Mouse (Mus musculus) small intestine, adult 2 months (tissue): ENCODE data around the gene Ascc3. TPM values are rescaled to one million over a fixed set of nuclear protein-coding genes. Genes with fewer than 3 reads are reported as not detected.

ENCODE experiments used
- H3K27ac ChIP-seq: fragments of 200-500 bp; 2 replicates; pipeline ENCODE4 v1.5.1; 2012; ENCODE audit warnings: low read depth, low read length, control low read depth, inconsistent platforms; ENCODE audit not compliant: insufficient read depth
- H3K27me3 ChIP-seq: fragments of 200-500 bp; 2 replicates; pipeline ENCODE4 v1.6.1; 2012; ENCODE audit warnings: mild to moderate bottlenecking, moderate library complexity, low read length, inconsistent platforms; ENCODE audit not compliant: control insufficient read depth, insufficient read depth
- H3K36me3 ChIP-seq: fragments of 200-500 bp; 2 replicates; pipeline ENCODE4 v1.6.1; 2012; ENCODE audit warnings: mild to moderate bottlenecking, low read length, control low read depth, inconsistent platforms; ENCODE audit not compliant: control insufficient read depth, insufficient read depth
- H3K4me1 ChIP-seq: fragments of 200-500 bp; 2 replicates; pipeline ENCODE4 v1.6.1; 2012; ENCODE audit warnings: low read length, inconsistent platforms, mixed read lengths; ENCODE audit not compliant: control insufficient read depth, insufficient read depth, insufficient read length
- H3K4me3 ChIP-seq: fragments of 200-500 bp; 2 replicates; pipeline ENCODE4 v1.5.1; 2012; ENCODE audit warnings: low read depth, mild to moderate bottlenecking, control low read depth, inconsistent platforms, low read length, moderate library complexity
- CTCF ChIP-seq: fragments of 200-500 bp; IDR thresholded peaks from 2 replicates; pipeline ENCODE4 v1.5.1; 2012; ENCODE audit warnings: low read depth, mild to moderate bottlenecking, control low read depth, inconsistent platforms, low read length, moderate library complexity, mixed read lengths; ENCODE audit not compliant: insufficient replicate concordance, insufficient read length; ENCODE audit errors: extremely low read depth
- POLR2A ChIP-seq: fragments of 200-500 bp; IDR thresholded peaks from 2 replicates; pipeline ENCODE4 v1.6.1; 2012; ENCODE audit warnings: low read depth, mild to moderate bottlenecking, control low read depth, inconsistent platforms, low read length, moderate library complexity
- WGBS: fragments of 180-500 bp; shearing (Covaris S2); methylation state at CpG from one replicate; pipeline ENCODE4 v1.1.7; 2018; 5-methylcytosine and 5-hydroxymethylcytosine counted together
- polyA plus RNA-seq: library from polyadenylated mRNA; depleted of rRNA; stranded (reverse); fragments of >200 nt; gene quantifications from 2 replicates; pipeline ENCODE4 v1.2.3, GENCODE M21; 2012

The Ascc3 gene
- polyA plus RNA-seq, 1 experiment = 14.9 TPM

- 73% methylated on average over 5 of the region's 5 CpGs for WGBS
- Histone ChIP-seq H3K4me1 (no peaks in the 10 kb centered on the region), H3K27me3 (no peaks in the 10 kb centered on the region), H3K27ac (no peak overlapping the region), H3K4me3 (no peak overlapping the region), H3K36me3 (no peaks in the 10 kb centered on the region)
- TF ChIP-seq POLR2A (no peak), CTCF (no peak)
These were observed 284.5 kb downstream of the Ascc3 start for GRCm38 (mm10) chr10:50876952-50877351.

- TF ChIP-seq POLR2A (no peak), CTCF (no peak)
- 23% methylated on average over 2 of the region's 2 CpGs for WGBS
These were observed 289.1 kb downstream of the Ascc3 start for GRCm38 (mm10) chr10:50881476-50882069.

DNA sequence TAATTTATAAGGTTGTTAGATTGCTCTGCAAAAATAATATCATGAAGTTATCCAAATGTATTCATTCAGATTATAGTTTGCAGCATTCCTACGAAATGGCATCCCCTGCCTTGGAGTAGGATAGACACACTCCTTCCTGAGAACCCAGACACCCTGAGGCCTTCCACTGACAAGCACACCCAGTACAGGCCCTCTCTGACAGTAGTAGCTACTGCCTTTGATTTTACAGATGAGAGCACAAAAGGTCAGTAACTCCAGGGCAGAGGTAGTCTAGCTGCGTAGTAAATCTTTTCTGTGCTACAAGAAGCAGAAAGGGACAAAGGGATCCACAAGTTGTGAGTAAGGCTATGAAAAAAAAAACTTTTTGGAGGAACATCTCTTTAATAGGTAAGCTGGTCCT is 289.9 kb downstream of the Ascc3 start:
- 64% methylated on average over 2 of the region's 2 CpGs for WGBS
- no peak for TF ChIP-seq CTCF
- TF ChIP-seq POLR2A = no peak

More at GRCm38 (mm10) chr10:50881476-50882069, 289.1 kb downstream of the Ascc3 start:
- H3K27ac ChIP-seq = no peak overlapping the region
- no peaks in the 10 kb centered on the region for H3K4me1 ChIP-seq
- H3K36me3 ChIP-seq = no peaks in the 10 kb centered on the region
- H3K4me3 ChIP-seq = no peak overlapping the region
- no peaks in the 10 kb centered on the region; the same call in 1 of the 2 replicates for H3K27me3 ChIP-seq

DNA sequence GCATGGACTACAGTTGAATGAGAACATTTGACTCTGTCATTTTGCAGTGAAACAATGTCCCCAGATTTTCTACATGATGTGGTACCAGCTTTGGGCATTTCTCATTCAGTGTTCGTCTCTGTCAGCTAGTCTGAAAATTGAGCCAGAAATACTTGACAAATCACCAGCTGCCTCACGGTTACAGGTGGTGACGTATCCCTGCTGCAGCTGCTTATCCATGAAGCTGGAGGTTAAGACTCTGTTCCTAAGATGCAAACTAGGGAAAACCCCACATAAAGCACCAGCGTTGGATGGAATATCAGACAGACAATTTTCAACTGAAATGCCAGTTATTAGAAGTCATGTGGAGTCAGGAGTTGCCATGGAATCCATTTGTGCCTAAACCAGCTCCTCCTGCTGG is 293.8 kb downstream of the Ascc3 start:
- 75% methylated on average over 4 of the region's 4 CpGs for WGBS
- no peak overlapping the region for H3K4me3 ChIP-seq

More for the DNA sequence above, 289.9 kb downstream of the Ascc3 start:
- Histone ChIP-seq H3K4me1 (no peaks in the 10 kb centered on the region), H3K27ac (no peak overlapping the region), H3K36me3 (no peaks in the 10 kb centered on the region), H3K4me3 (no peak overlapping the region), H3K27me3 (no peaks in the 10 kb centered on the region; the same call in 1 of the 2 replicates)

DNA sequence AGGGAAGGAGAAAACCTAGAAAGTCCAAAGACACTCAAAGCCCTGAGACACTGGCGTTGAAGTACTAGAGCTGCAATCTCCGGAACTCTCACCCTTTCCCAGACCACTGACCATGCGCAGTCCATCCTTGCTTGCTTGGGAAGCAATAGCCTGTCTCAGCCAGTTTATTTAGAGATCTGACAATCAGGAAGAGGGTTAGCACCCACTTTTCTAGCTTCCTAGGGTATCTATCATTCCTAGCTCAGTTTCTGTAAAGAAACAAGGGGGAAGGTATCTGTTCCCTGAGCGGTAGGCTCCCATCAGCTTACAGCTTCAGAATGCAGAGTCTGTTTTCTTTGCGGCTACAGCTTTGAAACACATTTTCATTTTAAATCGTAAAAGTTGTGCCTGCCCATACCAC is 298.2 kb downstream of the Ascc3 start:
- no peak overlapping the region for H3K4me3 ChIP-seq
- TF ChIP-seq CTCF (no peak), POLR2A (no peak)
- H3K36me3 ChIP-seq = no peaks in the 10 kb centered on the region
- 40% methylated on average over 6 of the region's 6 CpGs for WGBS
- H3K27ac ChIP-seq = no peak overlapping the region
- peaks cover 10% of the 10 kb centered on the region for H3K4me1 ChIP-seq
- peaks cover 51% of the 10 kb centered on the region for H3K27me3 ChIP-seq

More for the DNA sequence above, 293.8 kb downstream of the Ascc3 start:
- TF ChIP-seq CTCF (no peak), POLR2A (no peak)
- no peaks in the 10 kb centered on the region for H3K4me1 ChIP-seq
- H3K36me3 ChIP-seq = no peaks in the 10 kb centered on the region
- H3K27ac ChIP-seq = no peak overlapping the region
- peaks cover 12% of the 10 kb centered on the region for H3K27me3 ChIP-seq

- no peak overlapping the region for H3K27ac ChIP-seq
- no peak overlapping the region for H3K4me3 ChIP-seq
- TF ChIP-seq CTCF (no peak), POLR2A (no peak)
- peaks cover 10% of the 10 kb centered on the region for H3K4me1 ChIP-seq
- WGBS = 4% methylated on average over 26 of the region's 26 CpGs
- H3K27me3 ChIP-seq = peaks cover 56% of the 10 kb centered on the region
- no peaks in the 10 kb centered on the region for H3K36me3 ChIP-seq
These were observed 299.6 kb downstream of the Ascc3 start for GRCm38 (mm10) chr10:50891876-50892711.

DNA sequence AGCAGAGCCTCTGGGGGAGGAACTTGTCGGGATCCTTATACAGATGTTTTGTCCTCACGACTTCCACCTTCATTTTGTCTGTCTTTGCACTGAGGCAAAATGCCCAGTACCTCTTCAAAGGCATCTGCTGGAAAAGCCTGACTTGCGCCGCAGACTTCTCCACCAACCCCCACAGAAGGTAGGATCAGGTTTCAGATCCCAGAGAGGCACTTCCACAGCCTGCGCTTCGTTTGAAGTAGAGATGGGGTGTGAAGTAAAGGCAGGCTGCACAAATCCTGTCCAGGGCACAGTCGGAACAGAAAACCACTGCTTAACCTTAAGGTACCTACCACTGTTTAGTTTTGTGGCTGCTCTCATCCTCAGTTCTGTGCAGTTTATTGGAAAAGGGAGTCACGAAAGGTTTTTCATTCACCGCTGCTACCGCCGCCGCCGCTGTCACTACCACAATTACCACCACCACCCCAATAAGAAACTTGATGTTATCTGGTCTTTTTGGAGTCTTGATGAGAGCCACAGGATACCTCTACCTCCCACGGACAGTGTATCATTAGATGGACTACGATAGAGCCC is 300.4 kb downstream of the Ascc3 start:
- Histone ChIP-seq H3K4me1 (peaks cover 10% of the 10 kb centered on the region), H3K4me3 (no peak overlapping the region), H3K27ac (no peak overlapping the region), H3K36me3 (no peaks in the 10 kb centered on the region), H3K27me3 (peaks cover 59% of the 10 kb centered on the region)
- TF ChIP-seq CTCF (no peak), POLR2A (no peak)
- WGBS = 5% methylated on average over 15 of the region's 15 CpGs
